Mouse (Mus musculus) cerebellum, adult 2 months (tissue): ENCODE data around the gene Wasf2.

Experiments
- CTCF ChIP-seq: fragments of 200-500 bp; IDR thresholded peaks from 2 replicates; pipeline ENCODE4 v1.5.1; 2011; ENCODE audit warnings: low read depth, mild to moderate bottlenecking, control low read depth, low read length, moderate library complexity, borderline replicate concordance; ENCODE audit not compliant: insufficient read depth
- POLR2A ChIP-seq: fragments of 200-500 bp; IDR thresholded peaks from 2 replicates; pipeline ENCODE4 v1.6.1; 2011; ENCODE audit warnings: low read length, control low read depth, borderline replicate concordance; ENCODE audit not compliant: insufficient read depth

GRCm38 (mm10) chr4:133107788-133108281 is 22.5 kb upstream of the Wasf2 start:
- TF ChIP-seq POLR2A (no peak), CTCF (no peak)
